Mouse (Mus musculus): ENCODE data around the gene Pdpr.
"Not testable (repeated sequence)": the region's sequence is repeated elsewhere in the genome, so short reads cannot be mapped to it uniquely, and the experiment has no call there.

The Pdpr gene

DNA sequence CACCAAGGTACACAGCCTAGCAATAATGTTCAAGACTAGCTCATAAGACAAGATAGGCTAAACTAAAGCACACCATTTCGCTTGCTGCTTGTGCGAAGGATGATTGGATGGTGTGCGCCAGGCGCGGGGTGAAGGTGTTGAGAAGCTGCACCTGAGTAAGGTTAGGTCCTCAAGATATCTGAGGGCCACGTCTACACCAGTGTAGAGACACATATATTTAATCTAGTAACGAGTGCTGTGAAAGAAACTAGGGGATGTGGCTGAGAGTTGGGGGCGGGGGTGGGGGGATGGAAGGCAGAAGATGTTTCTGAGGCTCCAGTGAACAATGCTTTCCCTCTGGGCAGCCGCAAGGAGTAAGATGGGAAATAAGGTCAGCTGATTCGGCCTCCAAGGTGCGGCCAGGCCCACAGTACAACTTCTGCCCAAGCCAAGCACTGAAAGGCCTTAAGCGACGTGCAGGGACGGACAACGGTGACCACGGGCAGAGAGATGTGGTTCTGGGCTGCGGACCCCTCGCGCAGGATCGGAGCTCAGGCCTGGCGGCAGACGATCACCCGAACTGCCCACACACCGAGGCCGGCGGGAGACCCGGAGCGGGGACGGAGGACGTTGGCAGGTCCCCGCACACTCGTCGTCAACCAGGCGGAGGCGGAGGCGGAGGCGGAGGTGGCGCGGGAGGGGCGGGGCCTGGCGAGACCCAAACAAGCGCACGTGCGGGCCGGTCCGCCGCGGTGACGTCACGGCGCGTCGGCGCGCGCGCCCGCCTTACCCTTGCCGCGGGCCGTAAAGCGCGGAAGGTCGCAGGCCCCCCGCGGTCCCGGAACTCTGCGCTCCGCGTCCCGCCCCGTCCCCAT is at the start of gene Pdpr:
Gene Pdpr (plus strand): TSS at position 766 of the 854 bp plus-strand sequence.
- DNase-seq (ENCODE audit: extremely low read depth, insufficient read length, low spot score): peak; percentile 87

DNA sequence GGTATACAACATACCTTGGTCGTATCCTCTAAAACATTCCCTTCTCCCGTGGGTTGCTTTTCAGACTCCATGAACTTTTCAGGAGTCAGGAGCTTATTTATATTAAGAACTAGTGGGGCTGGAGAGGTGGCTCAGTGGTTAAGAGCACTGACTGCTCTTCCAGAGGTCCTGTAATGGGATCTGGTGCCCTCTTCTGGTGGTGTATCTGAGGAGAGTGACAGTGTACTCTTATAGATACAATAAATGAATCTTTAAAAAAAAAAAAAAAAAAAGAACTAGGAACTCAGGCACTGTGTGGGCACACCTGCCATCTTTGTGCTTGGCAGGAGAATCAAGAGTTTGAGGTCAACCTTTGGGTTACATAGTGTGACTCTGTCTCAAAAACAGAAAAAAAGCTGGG is 45.7 kb upstream of the Pdpr start:
- no peak for DNase-seq (ENCODE audit: extremely low read depth, insufficient read length, low spot score)

DNA sequence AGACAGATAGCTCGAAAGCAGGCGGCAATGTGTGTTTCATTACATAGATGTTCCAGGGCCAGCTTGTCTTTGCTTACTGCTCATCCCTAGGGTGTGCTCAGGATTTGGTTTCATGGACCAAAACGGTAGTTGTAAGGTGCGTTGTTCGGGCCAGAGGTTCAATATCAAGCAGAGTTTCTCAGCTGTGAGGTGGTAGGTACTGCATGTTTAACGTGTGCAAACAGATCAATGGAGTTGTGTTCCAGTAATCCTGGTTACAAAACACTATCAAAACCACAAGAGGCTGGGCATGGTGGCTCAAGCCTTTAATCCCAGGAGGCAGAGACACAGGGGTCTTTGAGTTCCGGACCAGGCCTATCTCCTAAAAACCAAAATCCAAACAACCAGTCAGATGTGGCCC is 45.3 kb upstream of the Pdpr start:
- no peak for DNase-seq (ENCODE audit: extremely low read depth, insufficient read length, low spot score)

DNA sequence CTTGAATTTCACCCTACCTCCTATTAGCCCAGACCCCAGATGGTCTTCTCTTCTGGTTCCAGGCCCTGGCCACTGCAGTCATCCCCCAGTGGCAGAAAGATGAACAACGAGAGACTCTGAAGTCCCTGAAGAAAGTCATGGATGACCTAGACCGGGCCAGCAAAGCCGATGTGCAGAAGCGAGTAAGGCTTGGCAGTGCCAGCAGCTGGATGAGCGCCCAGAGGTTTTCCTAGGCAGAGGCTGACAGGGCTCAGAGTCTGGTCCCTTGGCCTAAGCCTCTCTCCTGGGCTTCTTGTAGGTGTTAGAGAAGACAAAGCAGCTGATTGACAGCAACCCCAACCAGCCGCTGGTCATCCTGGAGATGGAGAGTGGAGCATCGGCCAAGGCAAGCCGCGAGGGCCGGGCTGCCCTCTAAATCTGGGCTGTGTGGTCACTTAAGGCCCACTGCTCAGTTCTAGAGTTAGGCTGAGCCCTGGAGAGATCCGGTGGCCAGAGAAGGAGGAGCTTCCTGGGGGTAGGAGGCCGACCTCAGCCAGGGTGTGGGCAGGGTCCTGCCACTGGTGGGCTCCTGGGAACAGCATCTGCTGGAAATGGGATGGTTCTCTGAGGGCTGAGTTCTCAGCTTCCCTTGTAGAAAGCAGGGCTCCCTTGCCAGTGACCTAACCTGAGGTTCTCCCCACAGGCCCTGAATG is 40.5 kb upstream of the Pdpr start:
- DNase-seq (ENCODE audit: extremely low read depth, insufficient read length, low spot score): no peak

DNA sequence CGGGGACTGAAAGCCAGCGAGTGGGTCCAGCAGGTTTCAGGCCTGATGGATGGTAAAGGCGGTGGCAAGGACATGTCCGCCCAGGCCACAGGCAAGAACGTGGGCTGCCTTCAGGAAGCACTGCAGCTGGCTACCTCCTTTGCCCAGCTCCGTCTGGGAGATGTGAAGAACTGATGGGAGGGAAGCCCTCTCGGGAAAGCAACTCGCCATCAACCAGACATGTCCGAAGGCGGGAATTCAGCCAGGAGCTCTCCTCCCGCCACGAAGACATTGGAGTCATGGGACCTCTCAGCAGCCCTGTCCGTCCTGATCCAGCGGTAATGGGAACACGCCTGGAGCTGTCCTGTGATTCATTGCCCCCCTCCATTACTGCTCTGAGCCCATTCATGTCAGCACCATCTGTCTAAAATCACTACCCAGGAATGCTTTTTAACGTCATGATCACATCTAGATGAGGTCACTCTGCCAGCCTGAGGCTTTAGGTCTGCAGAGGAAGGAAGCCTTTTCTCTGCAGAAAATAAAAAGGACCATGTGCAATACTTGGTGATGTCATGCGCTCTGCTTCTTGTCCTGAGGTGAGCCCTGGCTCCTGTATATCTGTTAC is 39.3 kb upstream of the Pdpr start:
- no peak for DNase-seq (ENCODE audit: extremely low read depth, insufficient read length, low spot score)

DNA sequence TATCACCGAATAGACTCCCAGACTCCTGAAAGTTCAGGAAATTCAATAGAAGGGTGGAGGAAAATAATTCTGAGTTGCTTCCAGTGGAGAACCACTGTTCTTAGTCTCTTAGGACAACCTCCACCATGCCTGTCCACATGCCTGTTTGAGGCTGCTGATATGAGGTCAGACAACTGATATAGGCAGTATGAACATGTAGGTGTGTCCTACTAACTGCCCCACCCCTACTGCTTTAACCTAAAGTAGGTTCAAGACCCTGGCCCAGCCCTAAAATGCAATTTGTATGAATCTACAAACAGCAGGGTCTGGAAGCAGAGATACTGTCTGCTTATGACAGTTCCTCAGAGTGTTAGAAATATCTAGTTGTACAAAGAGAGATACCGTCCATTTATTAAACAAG is 38.8 kb upstream of the Pdpr start:
- DNase-seq (ENCODE audit: extremely low read depth, insufficient read length, low spot score): no peak

DNA sequence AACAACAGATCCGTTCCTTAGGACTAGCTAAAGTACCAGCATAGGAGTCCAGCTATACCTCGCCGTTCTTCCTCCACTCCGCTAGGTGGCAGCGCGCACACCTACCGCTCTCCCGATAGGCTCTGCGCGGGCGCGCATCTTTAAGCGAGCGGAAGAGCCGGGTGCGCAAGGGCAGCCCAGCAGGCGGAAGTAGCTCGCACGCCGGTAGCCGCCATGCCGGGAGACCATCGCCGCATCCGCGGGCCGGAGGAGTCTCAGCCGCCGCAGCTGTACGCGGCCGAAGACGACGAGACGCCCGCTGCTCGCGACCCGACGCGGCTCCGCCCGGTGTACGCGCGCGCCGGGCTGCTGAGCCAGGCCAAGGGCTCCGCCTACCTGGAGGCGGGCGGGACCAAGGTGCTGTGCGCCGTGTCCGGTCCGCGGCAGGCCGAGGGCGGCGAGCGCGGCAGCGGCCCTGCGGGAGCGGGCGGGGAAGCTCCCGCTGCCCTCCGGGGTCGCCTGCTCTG is 38.2 kb upstream of the Pdpr start, which contains the start of gene Exosc6:
Gene Exosc6 (plus strand): TSS at position 182 of the 506 bp plus-strand sequence.
- peak; percentile 91 for DNase-seq (ENCODE audit: extremely low read depth, insufficient read length, low spot score)

DNA sequence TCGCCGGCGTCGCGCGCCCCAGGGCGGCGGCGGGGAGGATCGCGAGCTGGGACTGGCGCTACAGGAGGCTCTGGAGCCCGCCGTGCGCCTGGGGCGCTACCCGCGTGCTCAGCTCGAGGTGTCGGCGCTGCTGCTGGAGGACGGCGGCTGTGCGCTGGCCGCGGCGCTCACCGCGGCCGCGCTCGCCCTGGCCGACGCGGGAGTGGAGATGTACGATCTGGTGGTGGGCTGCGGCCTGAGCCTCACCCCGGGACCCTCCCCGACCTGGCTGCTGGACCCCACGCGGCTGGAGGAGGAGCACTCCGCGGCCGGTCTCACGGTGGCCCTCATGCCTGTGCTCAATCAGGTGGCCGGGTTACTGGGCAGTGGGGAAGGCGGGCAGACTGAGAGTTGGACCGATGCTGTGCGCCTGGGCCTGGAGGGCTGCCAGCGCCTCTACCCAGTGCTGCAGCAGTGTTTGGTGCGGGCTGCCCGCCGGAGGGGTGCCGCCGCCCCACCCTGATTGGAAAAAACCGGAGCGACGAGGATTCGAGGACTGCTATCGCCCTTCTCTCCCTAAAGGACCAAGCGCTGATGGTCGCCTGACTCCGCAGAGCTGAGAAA is 37.6 kb upstream of the Pdpr start:
- peak; percentile 77 for DNase-seq (ENCODE audit: extremely low read depth, insufficient read length, low spot score)

DNA sequence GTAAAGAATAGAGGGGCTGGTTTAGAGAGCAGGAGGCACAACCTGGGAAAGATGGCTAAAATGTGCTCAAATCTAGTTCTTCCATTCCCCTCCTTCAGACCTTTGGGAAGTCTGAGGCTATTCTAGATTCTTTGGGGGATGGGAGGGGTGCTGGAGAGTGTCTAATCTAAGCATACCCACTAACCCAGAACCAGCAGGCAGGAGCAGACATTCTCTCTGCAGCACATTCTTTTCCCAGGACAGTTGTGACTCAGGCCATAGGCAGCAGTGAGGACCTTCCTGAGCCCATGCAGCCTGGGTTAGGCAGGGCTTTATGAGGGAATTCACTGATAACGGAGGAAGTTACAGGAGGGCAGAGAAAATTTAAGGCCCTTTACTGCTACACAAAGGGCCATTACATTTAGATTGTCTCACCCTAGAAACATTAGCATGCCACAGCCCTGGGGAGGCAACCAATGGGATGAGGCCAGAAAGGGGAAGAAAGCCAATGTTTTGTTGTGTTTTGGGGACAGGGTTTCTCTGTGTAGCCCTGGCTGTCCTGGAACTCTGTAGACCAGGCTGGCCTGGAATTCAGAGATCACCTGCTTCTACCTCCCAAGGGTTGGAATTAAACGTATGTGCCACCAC is 35.4 kb upstream of the Pdpr start:
- DNase-seq (ENCODE audit: extremely low read depth, insufficient read length, low spot score): no peak

DNA sequence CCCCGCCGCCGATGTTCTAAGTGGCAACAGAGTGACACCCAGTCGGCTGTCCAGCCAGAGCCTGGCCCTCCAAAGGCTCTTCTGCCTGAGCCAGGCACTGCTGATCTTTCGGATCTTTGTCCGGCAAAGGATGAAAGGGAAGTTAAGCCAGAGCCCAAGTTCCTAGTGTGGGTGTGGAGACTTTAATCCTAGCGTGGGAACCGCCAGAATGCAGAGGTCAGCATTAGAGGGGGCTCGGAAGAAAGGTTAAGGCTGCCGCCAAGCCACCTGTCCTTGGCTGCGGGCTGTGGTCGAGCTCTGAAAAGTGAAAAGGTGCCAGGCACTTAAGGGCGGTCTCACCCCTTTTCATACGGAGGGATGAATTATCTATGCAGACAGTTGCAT is 32.8 kb upstream of the Pdpr start:
- DNase-seq (ENCODE audit: extremely low read depth, insufficient read length, low spot score): no peak

DNA sequence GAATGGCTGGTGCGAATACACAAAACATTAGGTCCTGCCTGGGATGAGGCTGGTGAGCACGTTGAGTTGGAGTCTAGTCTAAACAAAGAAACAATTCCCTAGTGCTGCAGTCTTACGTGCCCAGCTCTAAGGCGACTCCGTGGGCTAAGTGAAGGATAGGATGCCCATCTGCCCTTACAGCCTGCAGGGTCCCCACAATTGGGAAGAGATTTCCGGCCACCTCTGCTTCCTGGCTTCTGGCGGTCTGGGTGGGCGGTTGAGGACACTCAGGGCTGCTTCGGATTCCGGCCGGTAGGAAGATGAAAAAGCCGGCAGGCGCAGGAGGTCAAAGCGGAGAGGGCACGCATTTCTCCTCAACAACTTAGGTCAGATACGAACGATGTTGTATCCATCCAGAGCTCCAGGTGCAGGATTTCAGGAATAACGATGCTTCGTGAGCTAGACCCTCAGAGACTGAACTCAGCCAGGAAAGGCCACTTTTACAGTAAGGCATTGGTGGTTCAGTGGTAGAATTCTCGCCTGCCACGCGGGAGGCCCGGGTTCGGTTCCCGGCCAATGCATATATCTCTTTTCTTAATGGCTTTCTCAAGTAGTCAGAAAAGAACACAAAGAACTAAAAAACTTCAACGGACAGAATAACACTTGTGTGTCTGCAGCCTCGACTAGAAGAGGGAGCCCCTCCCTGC is 32.2 kb upstream of the Pdpr start:
- DNase-seq (ENCODE audit: extremely low read depth, insufficient read length, low spot score): peak; percentile 81

DNA sequence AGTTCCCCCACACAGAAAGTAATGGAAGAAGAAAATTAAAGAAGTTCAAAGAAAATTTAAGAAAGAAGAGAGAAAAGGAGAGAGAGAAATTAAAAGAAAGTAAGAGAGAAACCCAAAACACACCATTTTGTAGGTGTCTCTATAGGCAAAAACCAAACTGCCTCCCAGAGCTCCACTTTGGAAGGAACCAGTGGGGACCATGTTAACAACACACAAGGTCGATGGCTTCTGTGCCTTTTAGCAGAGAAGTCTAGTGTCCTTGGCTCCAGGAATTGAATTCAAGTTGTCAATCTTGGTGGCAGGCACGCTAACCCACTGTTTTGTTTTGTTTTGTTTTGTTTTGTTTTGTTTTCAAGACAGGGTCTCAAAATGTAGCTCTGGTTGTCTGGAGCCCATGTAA is 31.5 kb upstream of the Pdpr start:
- DNase-seq (ENCODE audit: extremely low read depth, insufficient read length, low spot score): no peak

DNA sequence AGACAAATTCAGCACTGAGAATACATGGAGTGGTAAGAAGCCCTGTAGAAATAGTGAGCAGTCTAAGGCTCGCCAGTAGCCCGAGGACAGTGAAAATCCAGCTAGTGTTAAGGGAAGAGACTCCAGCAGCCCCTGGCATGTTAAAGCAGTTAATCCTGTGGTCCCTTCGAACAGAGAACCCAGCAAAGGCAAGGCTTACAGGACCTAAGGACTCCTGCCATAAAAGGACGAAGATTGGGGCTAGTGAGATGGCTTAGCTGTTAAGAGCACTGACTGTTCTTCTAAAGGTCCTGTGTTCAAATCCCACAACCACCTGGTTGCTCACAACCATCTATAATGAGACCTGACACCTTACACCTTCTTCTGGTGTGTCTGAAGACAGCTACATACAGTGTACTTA is 28.1 kb upstream of the Pdpr start:
- no peak for DNase-seq (ENCODE audit: extremely low read depth, insufficient read length, low spot score)

DNA sequence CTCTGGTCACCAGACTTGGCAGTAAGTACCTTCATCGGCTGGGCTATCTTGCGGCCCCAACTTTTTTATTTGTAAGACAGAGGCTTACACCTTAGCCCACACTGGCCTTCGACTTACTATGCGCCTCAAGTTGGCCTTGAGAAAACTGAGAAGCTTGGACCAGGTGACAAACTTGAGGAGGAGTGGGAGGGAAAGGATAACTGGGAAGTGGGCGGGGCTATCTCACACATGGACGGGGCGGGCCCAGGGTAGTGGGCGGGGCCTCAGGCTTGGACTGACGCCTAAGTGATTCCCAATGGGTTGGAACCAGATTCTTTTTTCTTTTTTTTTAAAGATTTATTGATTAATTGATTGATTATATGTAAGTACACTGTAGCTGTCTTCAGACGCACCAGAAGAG is 27.0 kb upstream of the Pdpr start:
- no peak for DNase-seq (ENCODE audit: extremely low read depth, insufficient read length, low spot score)

DNA sequence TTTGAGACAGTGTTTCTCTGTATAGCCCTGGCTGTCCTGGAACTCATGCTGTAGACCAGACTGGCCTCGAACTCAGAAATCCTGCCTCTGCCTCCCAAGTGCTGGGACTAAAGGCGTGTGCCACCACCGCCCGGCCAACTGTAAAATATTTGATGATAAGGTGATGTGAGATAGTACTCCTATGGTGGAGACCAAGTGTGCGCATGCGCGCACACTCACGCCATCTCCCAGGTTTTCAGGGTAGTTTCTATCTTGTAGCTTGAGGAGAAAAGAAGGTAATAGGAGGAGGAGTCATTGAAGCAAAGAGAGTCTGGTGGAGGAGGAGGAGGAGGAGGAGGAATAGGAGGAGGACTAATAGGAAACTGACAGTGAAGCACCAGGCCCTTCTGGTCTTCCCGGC is 25.8 kb upstream of the Pdpr start:
- not testable (repeated sequence) for DNase-seq (ENCODE audit: extremely low read depth, insufficient read length, low spot score)

DNA sequence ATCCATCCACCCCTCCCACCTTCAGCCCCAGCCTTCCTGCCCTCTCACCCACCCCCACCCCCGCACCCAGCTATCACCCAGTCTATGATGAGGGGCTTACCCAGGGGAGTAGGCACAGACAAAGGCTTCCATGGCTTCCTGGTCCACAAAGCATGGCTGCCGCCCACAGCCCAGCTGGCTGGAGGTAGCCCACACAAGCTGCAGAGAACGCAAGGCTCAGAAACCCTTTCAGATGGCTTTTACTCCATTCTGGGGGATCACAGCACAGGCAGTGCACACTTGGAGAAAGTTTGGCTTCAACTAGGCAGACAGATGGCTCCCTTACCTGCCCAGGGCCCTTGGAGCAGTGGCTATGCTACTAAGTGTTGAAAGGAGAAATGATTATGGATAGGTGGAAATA is 18.5 kb upstream of the Pdpr start:
- DNase-seq (ENCODE audit: extremely low read depth, insufficient read length, low spot score): no peak

DNA sequence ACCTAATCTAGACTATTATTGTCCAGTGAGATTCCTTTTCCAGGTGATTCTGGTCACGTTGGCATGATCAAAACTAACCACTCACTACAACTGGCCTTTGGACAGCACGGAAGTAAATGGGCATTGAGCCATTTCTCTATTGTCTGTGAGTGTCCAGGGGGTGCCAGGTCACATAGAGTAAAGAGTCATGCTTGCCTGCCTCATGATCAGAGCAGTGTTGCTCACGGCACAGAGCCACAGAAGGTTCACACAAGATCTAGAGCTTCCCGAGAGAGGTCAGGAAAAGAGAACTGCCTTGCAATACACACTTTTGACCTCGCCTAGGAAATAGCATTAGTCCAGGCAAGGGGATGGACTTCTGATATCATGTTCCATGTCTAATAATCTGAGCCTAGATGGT is 15.0 kb upstream of the Pdpr start:
- DNase-seq (ENCODE audit: extremely low read depth, insufficient read length, low spot score): no peak

DNA sequence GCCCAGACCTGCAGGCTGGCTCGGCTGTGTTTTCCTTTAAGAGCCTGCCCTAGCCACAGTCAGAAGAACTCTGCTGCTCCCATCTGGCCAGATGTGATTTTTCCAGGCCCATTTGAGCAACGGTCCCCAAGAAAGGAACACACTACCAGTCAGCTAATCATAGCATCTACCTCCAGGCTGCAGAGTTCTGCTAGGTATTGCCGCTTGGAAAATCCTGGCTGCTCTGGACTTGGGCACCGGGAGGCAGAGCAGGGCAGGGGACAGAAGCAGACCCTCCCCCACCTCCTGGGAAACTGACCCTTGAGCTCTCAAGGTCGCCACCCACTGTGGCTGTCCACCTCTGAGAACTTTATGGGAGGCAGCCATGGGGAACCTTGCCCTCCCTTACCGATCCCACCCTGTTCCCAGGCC is 14.6 kb upstream of the Pdpr start:
- DNase-seq (ENCODE audit: extremely low read depth, insufficient read length, low spot score): no peak

DNA sequence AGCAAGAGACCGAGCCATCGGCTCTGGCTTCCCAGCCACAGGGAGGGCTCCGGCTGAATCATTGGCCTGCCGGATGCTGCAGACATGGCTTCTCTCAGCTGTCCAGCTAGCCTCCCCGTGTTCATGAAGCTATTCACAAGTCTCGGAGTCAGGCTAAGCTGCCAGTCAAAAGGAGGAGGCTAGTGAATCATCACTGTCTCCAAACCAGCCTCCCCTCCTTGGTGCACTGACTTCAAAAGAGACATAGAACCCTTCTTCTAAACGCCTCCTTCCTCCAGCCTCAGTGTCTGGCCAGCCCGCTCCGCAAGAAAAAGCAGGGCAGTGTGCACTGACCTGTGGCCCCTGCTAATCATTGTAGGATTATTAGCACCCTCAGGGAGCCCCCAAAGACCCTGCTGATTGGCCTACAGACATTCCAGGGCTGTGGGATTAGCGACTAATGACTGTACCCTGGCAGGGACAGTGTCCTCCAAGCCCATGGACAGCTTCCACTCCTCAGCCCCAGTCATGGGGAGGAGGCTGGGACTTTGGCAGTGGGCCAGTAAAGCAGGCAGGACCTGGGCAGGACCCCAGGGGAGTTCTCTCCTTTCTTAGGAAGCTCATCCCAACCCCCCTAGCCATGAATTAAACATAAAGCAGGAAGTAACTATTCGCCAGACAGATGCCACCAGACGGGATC is 12.7 kb upstream of the Pdpr start:
- no peak for DNase-seq (ENCODE audit: extremely low read depth, insufficient read length, low spot score)

DNA sequence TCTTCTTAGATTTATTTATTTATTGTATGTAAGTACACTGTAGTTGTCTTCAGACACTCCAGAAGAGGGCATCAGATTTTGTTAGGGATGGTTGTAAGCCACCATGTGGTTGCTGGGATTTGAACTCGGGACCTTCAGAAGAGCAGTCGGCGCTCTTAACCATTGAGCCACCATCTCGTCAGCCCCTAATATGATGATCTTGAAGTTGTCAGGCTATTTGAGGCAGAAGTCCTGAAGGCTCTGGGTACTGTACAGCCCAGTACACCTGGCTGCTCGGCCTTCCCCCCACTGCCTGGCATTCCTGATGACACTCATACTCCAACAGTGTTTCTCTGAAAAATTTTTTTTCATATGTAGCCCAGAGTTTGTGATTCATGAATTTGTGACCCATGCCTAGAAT is 10.5 kb upstream of the Pdpr start:
- not testable (repeated sequence) for DNase-seq (ENCODE audit: extremely low read depth, insufficient read length, low spot score)

All from 3134 (cell line).